Mouse (Mus musculus) left cerebral cortex, adult 11 months (tissue): ENCODE measurements around the gene Dlg4.

Experiments
- DNase-seq: peaks from one replicate; pipeline ENCODE4 v3.0.0; 2022; ENCODE audit warnings: low spot score

Gene Dlg4

GRCm38 (mm10) chr11:70019495-70020021 lies 2.8 kb downstream of the Dlg4 start:
- DNase-seq = no peak

GRCm38 (mm10) chr11:70020022-70020631 lies 3.4 kb downstream of the Dlg4 start:
- DNase-seq = no peak

GRCm38 (mm10) chr11:70020731-70021263 lies 4.1 kb downstream of the Dlg4 start:
- DNase-seq = peak; percentile 79

GRCm38 (mm10) chr11:70021264-70022132 lies 4.8 kb downstream of the Dlg4 start:
- DNase-seq = peak; percentile 98

- no peak for DNase-seq
These were observed 6.9 kb downstream of the Dlg4 start for GRCm38 (mm10) chr11:70023481-70024150.

GRCm38 (mm10) chr11:70024151-70024514 lies 7.4 kb downstream of the Dlg4 start:
- no peak for DNase-seq

- DNase-seq = no peak
These were observed 9.9 kb downstream of the Dlg4 start for GRCm38 (mm10) chr11:70026689-70027088.

- no peak for DNase-seq
These were observed 10.7 kb downstream of the Dlg4 start for GRCm38 (mm10) chr11:70027397-70027796.

- no peak for DNase-seq
These were observed 11.8 kb downstream of the Dlg4 start for GRCm38 (mm10) chr11:70028401-70029129.

- DNase-seq = peak; percentile 75
These were observed 12.5 kb downstream of the Dlg4 start for GRCm38 (mm10) chr11:70029130-70029801.

- DNase-seq = no peak
These were observed 13.2 kb downstream of the Dlg4 start for GRCm38 (mm10) chr11:70029829-70030550.

- DNase-seq = no peak
These were observed 14.0 kb downstream of the Dlg4 start for GRCm38 (mm10) chr11:70030651-70031320.

GRCm38 (mm10) chr11:70031321-70031670 lies 14.6 kb downstream of the Dlg4 start:
- no peak for DNase-seq

GRCm38 (mm10) chr11:70038174-70038573 lies 21.4 kb downstream of the Dlg4 start:
- no peak for DNase-seq

GRCm38 (mm10) chr11:70039631-70040030 lies 22.9 kb downstream of the Dlg4 start:
- DNase-seq = no peak

GRCm38 (mm10) chr11:70040184-70040583 lies 23.4 kb downstream of the Dlg4 start:
- DNase-seq = no peak

- DNase-seq = no peak
These were observed 25.8 kb downstream of the Dlg4 start for GRCm38 (mm10) chr11:70042309-70043085.

GRCm38 (mm10) chr11:70043665-70044064 lies 26.9 kb downstream of the Dlg4 start:
- DNase-seq = no peak

GRCm38 (mm10) chr11:70045435-70045834 lies 28.7 kb downstream of the Dlg4 start:
- no peak for DNase-seq
